Mouse (Mus musculus) stomach, embryonic 15.5 days (tissue): ENCODE results near the gene Odf3l2. TPM values are rescaled to one million over a fixed set of nuclear protein-coding genes. Genes with fewer than 3 reads are reported as not detected.

Experiments used
- ATAC-seq: fragments of 200-750 bp; cut with Nextera tagmentation; 2 replicates; pipeline ENCODE4 v1.8.0; 2017; ENCODE audit warnings: low read depth, moderate number of reproducible peaks, moderate TSS enrichment; ENCODE audit not compliant: insufficient read depth, low FRiP score
- H3K27ac ChIP-seq: fragments of 300-500 bp; sonication (generic); 2 replicates; pipeline ENCODE4 v1.5.1; 2015; ENCODE audit warnings: mild to moderate bottlenecking, inconsistent platforms
- H3K27me3 ChIP-seq: fragments of 300-500 bp; sonication (generic); replicated peaks from 2 replicates; pipeline ENCODE4 v1.6.1; 2015; ENCODE audit warnings: inconsistent platforms
- H3K36me3 ChIP-seq: fragments of 300-500 bp; sonication (generic); 2 replicates; pipeline ENCODE4 v1.6.1; 2015; ENCODE audit warnings: inconsistent platforms
- H3K4me1 ChIP-seq: fragments of 300-500 bp; sonication (generic); 2 replicates; pipeline ENCODE4 v1.6.1; 2015; ENCODE audit warnings: inconsistent platforms
- H3K4me2 ChIP-seq: fragments of 300-500 bp; sonication (generic); 2 replicates; pipeline ENCODE4 v1.6.1; 2015; ENCODE audit warnings: mild to moderate bottlenecking, inconsistent platforms
- H3K4me3 ChIP-seq: fragments of 300-500 bp; sonication (generic); replicated peaks from 2 replicates; pipeline ENCODE4 v1.5.1; 2015; ENCODE audit warnings: inconsistent platforms
- H3K9ac ChIP-seq: fragments of 300-500 bp; sonication (generic); 2 replicates; pipeline ENCODE4 v1.6.1; 2015; ENCODE audit warnings: inconsistent platforms
- H3K9me3 ChIP-seq: fragments of 300-500 bp; sonication (generic); 2 replicates; pipeline ENCODE4 v1.6.1; 2016; ENCODE audit warnings: inconsistent platforms
- WGBS: fragments of 180-500 bp; shearing (Covaris S2); methylation state at CpG from one replicate; pipeline ENCODE4 v1.1.7; 2015; 5-methylcytosine and 5-hydroxymethylcytosine counted together
- polyA plus RNA-seq: library from polyadenylated mRNA; unstranded; fragments of >200 nt; fragmentation: Nextera tagmentation; extraction: Ambion mirVana; gene quantifications from 2 replicates; pipeline ENCODE4 v1.2.1, GENCODE M21; 2015

Odf3l2 gene
- polyA plus RNA-seq, 1 experiment from 2014 or later = not detected

- Histone ChIP-seq H3K9me3 (no peaks in the 10 kb centered on the region), H3K27ac (peak overlapping the region; percentile 79), H3K4me2 (peak overlapping the region; percentile 88), H3K4me3 (peak overlapping the region; percentile 82), H3K36me3 (peaks cover 32% of the 10 kb centered on the region), H3K4me1 (peaks cover 22% of the 10 kb centered on the region), H3K27me3 (no peaks in the 10 kb centered on the region), H3K9ac (peak overlapping the region; percentile 81)
- no peak for ATAC-seq
- 3% methylated on average over 10 of the region's 10 CpGs for WGBS
Measured at GRCm38 (mm10) chr10:79682916-79683582, 37.5 kb upstream of the Odf3l2 start.

GRCm38 (mm10) chr10:79682551-79682915 is 37.0 kb upstream of the Odf3l2 start:
- H3K27ac ChIP-seq = peak overlapping the region; percentile 79
- ATAC-seq = no peak
- H3K4me1 ChIP-seq = peaks cover 22% of the 10 kb centered on the region
- peak overlapping the region; percentile 82 for H3K4me3 ChIP-seq
- H3K9me3 ChIP-seq = no peaks in the 10 kb centered on the region
- H3K9ac ChIP-seq = peak overlapping the region; percentile 81
- H3K36me3 ChIP-seq = peaks cover 28% of the 10 kb centered on the region
- 0% methylated on average over 10 of the region's 10 CpGs for WGBS
- H3K4me2 ChIP-seq = peak overlapping the region; percentile 88
- H3K27me3 ChIP-seq = no peaks in the 10 kb centered on the region

- peaks cover 22% of the 10 kb centered on the region for H3K4me1 ChIP-seq
- H3K27ac ChIP-seq = peak within 1 kb of the TSS; percentile 88
- under 1% methylated on average over 77 of the region's 84 CpGs for WGBS
- H3K9me3 ChIP-seq = no peaks in the 10 kb centered on the region
- no peaks in the 10 kb centered on the region for H3K27me3 ChIP-seq
- peak within 1 kb of the TSS; percentile 88 for H3K4me2 ChIP-seq
- H3K9ac ChIP-seq = peak within 1 kb of the TSS; percentile 81
- H3K4me3 ChIP-seq = peak within 1 kb of the TSS; percentile 82
- peaks cover 20% of the 10 kb centered on the region for H3K36me3 ChIP-seq
- peak; percentile 96 for ATAC-seq
Measured at GRCm38 (mm10) chr10:79681591-79682245, 36.2 kb upstream of the Odf3l2 start, which contains the start of gene Cdc34. Cdc34 (plus strand) TSS chr10:79682195.

GRCm38 (mm10) chr10:79680606-79681495 is 35.3 kb upstream of the Odf3l2 start:
- ATAC-seq = peak; percentile 5; the same call in 1 of the 2 replicates
- Histone ChIP-seq H3K36me3 (peaks cover 12% of the 10 kb centered on the region), H3K9me3 (no peaks in the 10 kb centered on the region), H3K4me3 (peak overlapping the region; percentile 82), H3K4me2 (peak overlapping the region; percentile 72), H3K4me1 (peaks cover 22% of the 10 kb centered on the region), H3K27ac (peak overlapping the region; percentile 88), H3K27me3 (no peaks in the 10 kb centered on the region), H3K9ac (no peak overlapping the region)
- WGBS = 24% methylated on average over 11 of the region's 11 CpGs

GRCm38 (mm10) chr10:79675346-79676035 is 30.0 kb upstream of the Odf3l2 start:
- Histone ChIP-seq H3K9me3 (no peaks in the 10 kb centered on the region), H3K27me3 (no peaks in the 10 kb centered on the region), H3K36me3 (peaks cover 6% of the 10 kb centered on the region; the same call in 1 of the 2 replicates), H3K27ac (no peak overlapping the region), H3K4me1 (peaks cover 5% of the 10 kb centered on the region), H3K4me2 (no peak overlapping the region), H3K9ac (no peak overlapping the region), H3K4me3 (no peak overlapping the region)
- WGBS = 62% methylated on average over 44 of the region's 44 CpGs
- ATAC-seq = no peak

GRCm38 (mm10) chr10:79673054-79673453 is 27.5 kb upstream of the Odf3l2 start:
- no peak for ATAC-seq
- H3K4me3 ChIP-seq = no peak overlapping the region
- H3K27me3 ChIP-seq = no peaks in the 10 kb centered on the region
- no peak overlapping the region for H3K4me2 ChIP-seq
- peaks cover 6% of the 10 kb centered on the region; the same call in 1 of the 2 replicates for H3K36me3 ChIP-seq
- WGBS = 91% methylated on average over 3 of the region's 3 CpGs
- H3K9ac ChIP-seq = no peak overlapping the region
- no peak overlapping the region for H3K27ac ChIP-seq
- peaks cover 11% of the 10 kb centered on the region for H3K4me1 ChIP-seq
- no peaks in the 10 kb centered on the region for H3K9me3 ChIP-seq

GRCm38 (mm10) chr10:79672088-79672455 is 26.5 kb upstream of the Odf3l2 start:
- WGBS = 51% methylated on average over 3 of the region's 3 CpGs
- Histone ChIP-seq H3K9me3 (no peaks in the 10 kb centered on the region), H3K27ac (no peak overlapping the region), H3K27me3 (no peaks in the 10 kb centered on the region), H3K4me3 (no peak overlapping the region), H3K9ac (no peak overlapping the region), H3K4me1 (peaks cover 11% of the 10 kb centered on the region), H3K36me3 (peaks cover 6% of the 10 kb centered on the region; the same call in 1 of the 2 replicates), H3K4me2 (no peak overlapping the region)
- ATAC-seq = no peak

GRCm38 (mm10) chr10:79671396-79672087 is 26.0 kb upstream of the Odf3l2 start:
- H3K4me1 ChIP-seq = peaks cover 11% of the 10 kb centered on the region
- H3K9ac ChIP-seq = no peak overlapping the region
- H3K27me3 ChIP-seq = no peaks in the 10 kb centered on the region
- H3K36me3 ChIP-seq = peaks cover 6% of the 10 kb centered on the region; the same call in 1 of the 2 replicates
- no peak for ATAC-seq
- no peak overlapping the region for H3K27ac ChIP-seq
- H3K9me3 ChIP-seq = no peaks in the 10 kb centered on the region
- H3K4me3 ChIP-seq = no peak overlapping the region
- H3K4me2 ChIP-seq = no peak overlapping the region
- WGBS = 47% methylated on average over 6 of the region's 6 CpGs

GRCm38 (mm10) chr10:79670071-79670888 is 24.7 kb upstream of the Odf3l2 start:
- Histone ChIP-seq H3K9me3 (no peaks in the 10 kb centered on the region), H3K4me3 (peak overlapping the region; percentile 100), H3K9ac (peak overlapping the region; percentile 92), H3K36me3 (peaks cover 6% of the 10 kb centered on the region; the same call in 1 of the 2 replicates), H3K27me3 (no peaks in the 10 kb centered on the region), H3K27ac (peak overlapping the region; percentile 94), H3K4me2 (peak overlapping the region; percentile 89), H3K4me1 (peaks cover 11% of the 10 kb centered on the region)
- WGBS = 30% methylated on average over 15 of the region's 15 CpGs
- peak; percentile 9; the same call in 1 of the 2 replicates for ATAC-seq

- Histone ChIP-seq H3K9ac (peak overlapping the region; percentile 92), H3K27me3 (no peaks in the 10 kb centered on the region), H3K36me3 (peaks cover 6% of the 10 kb centered on the region; the same call in 1 of the 2 replicates), H3K4me2 (peak overlapping the region; percentile 89), H3K4me1 (peaks cover 11% of the 10 kb centered on the region), H3K27ac (peak overlapping the region; percentile 94), H3K4me3 (peak overlapping the region; percentile 100), H3K9me3 (no peaks in the 10 kb centered on the region)
- ATAC-seq = peak; percentile 33; the same call in 1 of the 2 replicates
- WGBS = under 1% methylated on average over 47 of the region's 47 CpGs
Measured at GRCm38 (mm10) chr10:79669576-79670057, 24.1 kb upstream of the Odf3l2 start.
